Mouse (Mus musculus): ENCODE data around the gene Pdcd11. TPM values are rescaled to one million over a fixed set of nuclear protein-coding genes. Genes with fewer than 3 reads are reported as not detected.
A peak's percentile ranks its signal among the peaks of the same experiment; 100 is the strongest.

Gene Pdcd11
- total RNA-seq, 2 experiments from 2014 or later = 3.1 to 3.2 TPM

- ATAC-seq (replicated peaks; ENCODE audit: low FRiP score, poor library complexity, severe bottlenecking) = no peak
Measured at GRCm38 (mm10) chr19:47163176-47163744, 72.7 kb downstream of the Pdcd11 start.

GRCm38 (mm10) chr19:47166758-47167157 is 76.2 kb downstream of the Pdcd11 start:
- ATAC-seq (replicated peaks; ENCODE audit: low FRiP score, poor library complexity, severe bottlenecking) = no peak

GRCm38 (mm10) chr19:47167617-47168214 is 77.1 kb downstream of the Pdcd11 start:
- ATAC-seq (replicated peaks; ENCODE audit: low FRiP score, poor library complexity, severe bottlenecking) = no peak

- ATAC-seq (replicated peaks; ENCODE audit: low FRiP score, poor library complexity, severe bottlenecking) = peak; percentile 78
Measured at GRCm38 (mm10) chr19:47168223-47168622, 77.7 kb downstream of the Pdcd11 start.

GRCm38 (mm10) chr19:47168793-47169412 is 78.3 kb downstream of the Pdcd11 start:
- ATAC-seq (replicated peaks; ENCODE audit: low FRiP score, poor library complexity, severe bottlenecking) = peak; percentile 79

- no peak for ATAC-seq (replicated peaks; ENCODE audit: low FRiP score, poor library complexity, severe bottlenecking)
Measured at GRCm38 (mm10) chr19:47174515-47174914, 83.9 kb downstream of the Pdcd11 start.

GRCm38 (mm10) chr19:47175472-47175871 is 84.9 kb downstream of the Pdcd11 start:
- ATAC-seq (replicated peaks; ENCODE audit: low FRiP score, poor library complexity, severe bottlenecking) = no peak

GRCm38 (mm10) chr19:47176916-47177505 is 86.4 kb downstream of the Pdcd11 start:
- no peak for ATAC-seq (replicated peaks; ENCODE audit: low FRiP score, poor library complexity, severe bottlenecking)

GRCm38 (mm10) chr19:47178001-47178400 is 87.4 kb downstream of the Pdcd11 start:
- no peak for ATAC-seq (replicated peaks; ENCODE audit: low FRiP score, poor library complexity, severe bottlenecking)

GRCm38 (mm10) chr19:47178431-47179271 is 88.1 kb downstream of the Pdcd11 start, which contains the start of gene Neurl1a:
Gene Neurl1a (plus strand): TSS chr19:47178820.
- no peak for ATAC-seq (replicated peaks; ENCODE audit: low FRiP score, poor library complexity, severe bottlenecking)

- no peak for ATAC-seq (replicated peaks; ENCODE audit: low FRiP score, poor library complexity, severe bottlenecking)
Measured at GRCm38 (mm10) chr19:47179272-47179809, 88.8 kb downstream of the Pdcd11 start.

- ATAC-seq (replicated peaks; ENCODE audit: low FRiP score, poor library complexity, severe bottlenecking) = no peak
Measured at GRCm38 (mm10) chr19:47180011-47180410, 89.4 kb downstream of the Pdcd11 start.

Other genes with a start within 250 kb of the Pdcd11 start
- gene Ina, start 76.1 kb upstream of the Pdcd11 start, total RNA-seq (2015; ENCODE audit: low replicate concordance) = not detected in 2 replicates
- not detected in 2 replicates for gene Ina, start 76.1 kb upstream of the Pdcd11 start, total RNA-seq (2017; ENCODE audit: low replicate concordance)
- gene Nt5c2, start 75.6 kb upstream of the Pdcd11 start, total RNA-seq (2015; ENCODE audit: low replicate concordance) = 20.2 and 22.4 TPM in 2 replicates
- 20.9 and 22.4 TPM in 2 replicates for gene Nt5c2, start 75.6 kb upstream of the Pdcd11 start, total RNA-seq (2017; ENCODE audit: low replicate concordance)
- 6.1 and 9.2 TPM in 2 replicates for gene Pcgf6, start 39.9 kb upstream of the Pdcd11 start, total RNA-seq (2015; ENCODE audit: low replicate concordance)
- 1.9 and 2.5 TPM in 2 replicates for gene Pcgf6, start 39.9 kb upstream of the Pdcd11 start, total RNA-seq (2017; ENCODE audit: low replicate concordance)
- gene Taf5, start 23.0 kb upstream of the Pdcd11 start, total RNA-seq (2015; ENCODE audit: low replicate concordance) = 2.1 and 5.2 TPM in 2 replicates
- 11.7 and 13.9 TPM in 2 replicates for gene Taf5, start 23.0 kb upstream of the Pdcd11 start, total RNA-seq (2017; ENCODE audit: low replicate concordance)
- gene Usmg5, start 121 bp upstream of the Pdcd11 start, total RNA-seq (2015; ENCODE audit: low replicate concordance) = 199 and 243 TPM in 2 replicates
- 86.3 and 111 TPM in 2 replicates for gene Usmg5, start 121 bp upstream of the Pdcd11 start, total RNA-seq (2017; ENCODE audit: low replicate concordance)
- 2.3 and 4.0 TPM in 2 replicates for gene Calhm2, start 47.5 kb downstream of the Pdcd11 start, total RNA-seq (2015; ENCODE audit: low replicate concordance)
- gene Calhm2, start 47.5 kb downstream of the Pdcd11 start, total RNA-seq (2017; ENCODE audit: low replicate concordance) = 1.4 and 3.5 TPM in 2 replicates
- gene Calhm1, start 53.5 kb downstream of the Pdcd11 start, total RNA-seq (2015; ENCODE audit: low replicate concordance) = not detected in 2 replicates
- gene Calhm1, start 53.5 kb downstream of the Pdcd11 start, total RNA-seq (2017; ENCODE audit: low replicate concordance) = not detected in 2 replicates
- not detected in 2 replicates for gene Calhm3, start 67.0 kb downstream of the Pdcd11 start, total RNA-seq (2015; ENCODE audit: low replicate concordance)
- gene Calhm3, start 67.0 kb downstream of the Pdcd11 start, total RNA-seq (2017; ENCODE audit: low replicate concordance) = not detected in 2 replicates
- not detected in 2 replicates for gene Neurl1a, start 88.1 kb downstream of the Pdcd11 start, total RNA-seq (2015; ENCODE audit: low replicate concordance)
- not detected in 2 replicates for gene Neurl1a, start 88.1 kb downstream of the Pdcd11 start, total RNA-seq (2017; ENCODE audit: low replicate concordance)